Mouse (Mus musculus): ENCODE measurements at regions not wholly inside any gene's neighbourhood (a gene's known extent, or its start where the extent isn't known, plus 50 kb on each side); places are given as distances from the start of the nearest gene placed in this dataset.

DNA sequence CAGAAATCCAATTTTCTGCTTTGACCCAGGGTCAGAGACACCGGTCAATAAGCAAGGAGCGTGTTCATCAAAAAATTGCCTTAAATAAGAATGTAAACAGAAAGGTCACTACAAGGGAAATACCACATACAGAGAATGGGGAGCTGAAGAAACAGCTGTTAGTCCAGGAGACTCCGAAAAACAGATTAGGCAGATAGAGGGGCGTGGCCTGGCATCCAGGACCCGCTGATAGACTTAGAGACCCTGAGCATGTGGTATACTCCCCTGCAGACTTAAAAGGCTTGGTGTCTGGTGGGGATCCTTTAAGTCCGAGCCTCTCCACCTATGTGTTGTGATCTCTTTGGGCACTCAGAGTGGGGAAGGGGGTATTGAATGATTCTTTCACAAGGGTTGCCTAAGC, 271.0 kb upstream of the Sulf2 start:
- no peaks in the 10 kb centered on the region; the same call in 1 of the 2 replicates for H3K36me3 ChIP-seq (ENCODE audit: control insufficient read depth, insufficient read depth, low read length)
- no peaks in the 10 kb centered on the region for H3K79me2 ChIP-seq (replicated peaks; ENCODE audit: control insufficient read depth, insufficient read depth, low read length)
- no peaks in the 10 kb centered on the region for H3K27me3 ChIP-seq (ENCODE audit: control insufficient read depth, insufficient read depth, low read length)
- H3K4me1 ChIP-seq (ENCODE audit: control insufficient read depth, insufficient read depth, low read length): peaks cover 22% of the 10 kb centered on the region
- intact Hi-C loops (cut with DNase I): no loop called here
- no peak overlapping the region for H3K9ac ChIP-seq (ENCODE audit: low read depth, low read length)
- no peak overlapping the region for H3K4me3 ChIP-seq
- 54% methylated on average over 6 of the region's 6 CpGs for WGBS
- no peak for TF ChIP-seq POLR2A (IDR thresholded peaks at IDR 0.05; ENCODE audit: insufficient read depth, low read depth, low read length)
- no peak for TF ChIP-seq CTCF (IDR thresholded peaks at IDR 0.05)
- TF ChIP-seq EP300 (IDR thresholded peaks at IDR 0.05; ENCODE audit: insufficient read depth, low read depth, low read length): no peak
- peak overlapping the region; percentile 34; the same call in 1 of the 2 replicates for H3K27ac ChIP-seq
- no peak for DNase-seq

DNA sequence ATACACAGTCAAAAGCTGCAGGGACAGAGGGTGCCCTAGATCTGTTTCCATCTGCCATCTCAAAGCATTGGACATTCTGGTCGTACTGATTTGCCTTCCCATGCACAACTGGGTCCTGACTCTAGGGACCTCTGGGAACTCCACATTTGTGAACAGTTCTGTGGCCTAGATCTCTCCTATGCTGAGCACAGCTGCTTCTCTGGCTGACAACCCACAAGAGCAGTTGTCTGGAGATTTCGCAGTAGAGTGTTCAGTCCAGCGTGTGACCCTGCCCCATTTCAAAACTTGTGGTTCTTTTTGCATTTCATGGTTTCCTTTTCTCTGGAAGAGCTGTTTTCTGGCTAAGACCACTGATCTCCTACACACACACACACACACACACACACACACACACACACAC, 269.7 kb upstream of the Sulf2 start:
- no peak overlapping the region for H3K27ac ChIP-seq
- TF ChIP-seq EP300 (IDR thresholded peaks at IDR 0.05; ENCODE audit: insufficient read depth, low read depth, low read length) (no peak), POLR2A (IDR thresholded peaks at IDR 0.05; ENCODE audit: insufficient read depth, low read depth, low read length) (no peak), CTCF (IDR thresholded peaks at IDR 0.05) (no peak)
- no peak overlapping the region for H3K4me3 ChIP-seq
- 74% methylated on average over 3 of the region's 3 CpGs for WGBS
- H3K79me2 ChIP-seq (replicated peaks; ENCODE audit: control insufficient read depth, insufficient read depth, low read length): no peaks in the 10 kb centered on the region
- no peak overlapping the region for H3K9ac ChIP-seq (ENCODE audit: low read depth, low read length)
- H3K4me1 ChIP-seq (ENCODE audit: control insufficient read depth, insufficient read depth, low read length): peaks cover 21% of the 10 kb centered on the region
- no peaks in the 10 kb centered on the region; the same call in 1 of the 2 replicates for H3K36me3 ChIP-seq (ENCODE audit: control insufficient read depth, insufficient read depth, low read length)
- H3K27me3 ChIP-seq (ENCODE audit: control insufficient read depth, insufficient read depth, low read length): no peaks in the 10 kb centered on the region
- peak in 1 of 2 experiments; percentile 36 for DNase-seq
- intact Hi-C loops (cut with DNase I): no loop called here

DNA sequence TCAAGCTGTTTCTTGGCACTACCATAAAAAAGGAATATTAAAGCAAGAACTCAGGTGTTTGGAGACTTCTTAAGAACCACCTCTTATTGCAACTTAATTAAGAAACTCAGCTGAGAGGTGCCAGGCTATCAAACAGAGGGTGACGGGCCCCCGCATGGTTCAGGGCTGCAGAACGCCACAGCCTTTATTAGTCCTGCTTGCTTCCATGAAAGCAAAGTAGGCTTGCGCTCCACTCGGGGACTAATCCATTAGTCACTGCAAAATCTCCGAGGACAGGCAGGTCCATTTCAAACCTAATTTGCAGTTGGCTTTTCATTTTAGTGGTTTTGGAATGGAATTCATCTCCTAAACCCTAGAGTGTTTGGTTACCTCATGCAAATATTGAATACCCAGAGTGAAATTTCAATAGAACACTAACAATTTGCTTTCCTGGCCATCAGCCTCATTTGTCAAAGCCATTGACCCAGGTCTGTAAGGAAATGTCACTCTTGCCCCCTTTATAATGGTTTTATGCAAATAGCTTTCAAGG, 267.7 kb upstream of the Sulf2 start:
- Histone ChIP-seq H3K36me3 (ENCODE audit: control insufficient read depth, insufficient read depth, low read length) (no peaks in the 10 kb centered on the region; the same call in 1 of the 2 replicates), H3K27ac (no peak overlapping the region), H3K27me3 (ENCODE audit: control insufficient read depth, insufficient read depth, low read length) (no peaks in the 10 kb centered on the region), H3K9ac (ENCODE audit: low read depth, low read length) (no peak overlapping the region), H3K79me2 (replicated peaks; ENCODE audit: control insufficient read depth, insufficient read depth, low read length) (no peaks in the 10 kb centered on the region), H3K4me1 (ENCODE audit: control insufficient read depth, insufficient read depth, low read length) (peaks cover 14% of the 10 kb centered on the region), H3K4me3 (no peak overlapping the region)
- no peak for TF ChIP-seq EP300 (IDR thresholded peaks at IDR 0.05; ENCODE audit: insufficient read depth, low read depth, low read length)
- TF ChIP-seq POLR2A (IDR thresholded peaks at IDR 0.05; ENCODE audit: insufficient read depth, low read depth, low read length): no peak
- no peak for TF ChIP-seq CTCF (IDR thresholded peaks at IDR 0.05)
- 90% methylated on average over 6 of the region's 6 CpGs for WGBS
- no peak for DNase-seq
- intact Hi-C loops (cut with DNase I): no loop called here

DNA sequence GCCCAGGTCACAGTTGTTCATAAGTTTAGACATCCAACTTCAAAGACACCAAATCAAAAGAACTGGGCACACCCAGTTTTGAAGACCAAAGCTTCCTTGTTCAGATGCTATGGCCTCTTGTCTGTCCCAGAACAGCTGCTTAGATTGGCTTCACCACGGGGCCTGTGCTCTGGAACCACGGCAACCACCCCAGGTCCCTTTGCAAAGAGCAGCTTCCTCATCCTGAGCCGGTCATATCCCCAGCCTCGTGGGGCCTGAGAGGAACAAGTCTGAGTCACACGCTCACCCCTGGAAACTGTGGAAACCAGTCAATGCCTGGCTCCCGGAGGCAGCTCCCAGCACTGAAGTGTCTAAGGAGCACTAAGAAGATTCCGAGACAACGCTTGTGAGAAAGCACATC, 264.8 kb upstream of the Sulf2 start:
- DNase-seq: peak; percentile 37 to 56
- Histone ChIP-seq H3K9ac (ENCODE audit: low read depth, low read length) (no peak overlapping the region), H3K4me1 (ENCODE audit: control insufficient read depth, insufficient read depth, low read length) (peaks cover 2% of the 10 kb centered on the region; the same call in 1 of the 2 replicates), H3K27ac (no peak overlapping the region), H3K27me3 (ENCODE audit: control insufficient read depth, insufficient read depth, low read length) (no peaks in the 10 kb centered on the region), H3K4me3 (no peak overlapping the region), H3K36me3 (ENCODE audit: control insufficient read depth, insufficient read depth, low read length) (no peaks in the 10 kb centered on the region), H3K79me2 (replicated peaks; ENCODE audit: control insufficient read depth, insufficient read depth, low read length) (no peaks in the 10 kb centered on the region)
- TF ChIP-seq POLR2A (IDR thresholded peaks at IDR 0.05; ENCODE audit: insufficient read depth, low read depth, low read length) (no peak), EP300 (IDR thresholded peaks at IDR 0.05; ENCODE audit: insufficient read depth, low read depth, low read length) (no peak), CTCF (IDR thresholded peaks at IDR 0.05) (no peak)
- 50% methylated on average over 8 of the region's 8 CpGs for WGBS
- intact Hi-C loops (cut with DNase I): no loop called here

DNA sequence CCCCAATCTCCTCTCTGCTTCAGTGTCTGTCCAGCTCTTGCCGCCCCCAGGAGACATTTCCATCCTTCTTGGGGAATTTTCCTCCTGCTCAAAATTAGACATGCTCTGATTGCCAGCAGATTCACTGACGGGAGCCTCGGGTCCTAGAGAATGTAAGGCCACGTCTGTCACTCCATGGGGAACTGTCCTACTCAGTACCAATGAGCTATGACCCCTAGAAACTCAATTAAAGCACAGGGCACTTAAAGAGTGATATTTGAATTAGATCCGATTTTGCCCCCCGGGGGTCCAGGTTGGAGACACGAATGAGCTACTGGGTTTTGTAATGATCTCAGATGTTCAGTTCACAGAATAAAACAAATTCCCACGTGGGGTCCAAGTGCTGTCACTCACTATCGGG, 263.8 kb upstream of the Sulf2 start:
- no peaks in the 10 kb centered on the region for H3K27me3 ChIP-seq (ENCODE audit: control insufficient read depth, insufficient read depth, low read length)
- intact Hi-C loops (cut with DNase I): no loop called here
- no peak overlapping the region for H3K9ac ChIP-seq (ENCODE audit: low read depth, low read length)
- WGBS: 74% methylated on average over 9 of the region's 9 CpGs
- H3K36me3 ChIP-seq (ENCODE audit: control insufficient read depth, insufficient read depth, low read length): no peaks in the 10 kb centered on the region
- no peak overlapping the region for H3K27ac ChIP-seq
- H3K4me3 ChIP-seq: no peak overlapping the region
- H3K79me2 ChIP-seq (replicated peaks; ENCODE audit: control insufficient read depth, insufficient read depth, low read length): no peaks in the 10 kb centered on the region
- TF ChIP-seq POLR2A (IDR thresholded peaks at IDR 0.05; ENCODE audit: insufficient read depth, low read depth, low read length): no peak
- TF ChIP-seq CTCF (IDR thresholded peaks at IDR 0.05): no peak
- no peak for TF ChIP-seq EP300 (IDR thresholded peaks at IDR 0.05; ENCODE audit: insufficient read depth, low read depth, low read length)
- peaks cover 1% of the 10 kb centered on the region; the same call in 1 of the 2 replicates for H3K4me1 ChIP-seq (ENCODE audit: control insufficient read depth, insufficient read depth, low read length)
- DNase-seq: no peak

DNA sequence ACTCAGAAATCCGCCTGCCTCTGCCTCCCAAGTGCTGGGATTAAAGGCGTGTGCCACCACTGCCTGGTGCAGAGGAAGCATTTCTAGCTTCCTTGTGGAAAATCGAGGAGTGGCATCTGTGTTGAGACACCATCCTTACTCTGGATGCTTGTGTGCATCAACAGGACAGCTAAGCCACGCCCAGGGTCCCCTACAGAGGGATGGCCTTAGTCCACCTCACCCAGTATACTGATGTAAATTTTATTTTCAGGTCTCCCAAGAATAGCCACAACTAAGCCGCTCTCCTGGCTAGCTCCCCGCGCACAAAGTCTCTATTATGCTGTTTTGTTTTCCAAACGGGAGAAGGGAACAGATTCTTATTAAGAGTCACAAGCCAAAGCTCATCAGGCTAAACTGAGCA, 262.8 kb upstream of the Sulf2 start:
- 70% methylated on average over 8 of the region's 8 CpGs for WGBS
- H3K27me3 ChIP-seq (ENCODE audit: control insufficient read depth, insufficient read depth, low read length): no peaks in the 10 kb centered on the region
- no peaks in the 10 kb centered on the region for H3K36me3 ChIP-seq (ENCODE audit: control insufficient read depth, insufficient read depth, low read length)
- peak overlapping the region; percentile 60 for H3K27ac ChIP-seq
- H3K4me3 ChIP-seq: no peak overlapping the region
- peaks cover 1% of the 10 kb centered on the region; the same call in 1 of the 2 replicates for H3K4me1 ChIP-seq (ENCODE audit: control insufficient read depth, insufficient read depth, low read length)
- no peaks in the 10 kb centered on the region for H3K79me2 ChIP-seq (replicated peaks; ENCODE audit: control insufficient read depth, insufficient read depth, low read length)
- TF ChIP-seq EP300 (IDR thresholded peaks at IDR 0.05; ENCODE audit: insufficient read depth, low read depth, low read length): no peak
- TF ChIP-seq CTCF (IDR thresholded peaks at IDR 0.05): no peak
- TF ChIP-seq POLR2A (IDR thresholded peaks at IDR 0.05; ENCODE audit: insufficient read depth, low read depth, low read length): no peak
- DNase-seq: peak in 1 of 2 experiments; percentile 18
- intact Hi-C loops (cut with DNase I): no loop called here
- no peak overlapping the region for H3K9ac ChIP-seq (ENCODE audit: low read depth, low read length)

Data from heart, adult 2 months (tissue).